Mouse (Mus musculus) central nervous system, embryonic 11.5 days (tissue): Measurements from ENCODE around the gene Ryr3. TPM values are rescaled to one million over a fixed set of nuclear protein-coding genes. Genes with fewer than 3 reads are reported as not detected.

ENCODE experiments used
- polyA plus RNA-seq: library from polyadenylated mRNA; depleted of rRNA; stranded (reverse); fragments of >200 nt; gene quantifications from 2 replicates; pipeline ENCODE4 v1.2.3, GENCODE M21; 2012; rRNA removed

The Ryr3 gene
- polyA plus RNA-seq: 3.0 and 3.2 TPM in 2 replicates

GRCm38 (mm10) chr2:113216746-113217461, at the start of gene Ryr3:
Ryr3 (minus strand) TSS chr2:113217096.

Other genes with a start within 250 kb of the Ryr3 start
- gene Tmco5b, start 68.6 kb upstream of the Ryr3 start, polyA plus RNA-seq: 0.04 TPM in 1 of 2 replicates, not detected in the other
- 0.40 and 0.94 TPM in 2 replicates for gene Fmn1, start 110.6 kb upstream of the Ryr3 start, polyA plus RNA-seq